ENCODE assay signal across 21 mouse cellular contexts in genomic region chr13:49536946-49537345, GRCm38 (mm10). TPM values are rescaled to one million over a fixed set of nuclear protein-coding genes. Genes with fewer than 3 reads are reported as not detected.
"Had no signal": no experiment of that assay in that cellular context is flagged by ENCODE, and none has a peak within 500 bp of the region (broad histone marks: within the 10 kb centered on the region; RNA-seq: fewer than 3 reads in every experiment).

No protein-coding gene starts in this region.

- H3K4me1 ChIP-seq: liver, embryonic 13.5 days had no signal

- H3K27me3 ChIP-seq: liver, embryonic 13.5 days had no signal

- DNase-seq: kidney, adult 18-20 months; kidney, adult 9 months; kidney, postnatal 14 days; kidney, postnatal 4 days; liver, embryonic 13.5 days; lung, adult 2 months; lung, postnatal 14 days; lung, postnatal 4 days; midbrain, embryonic 14.5 days; right cerebral cortex, adult 18-20 months; right cerebral cortex, postnatal 14 days; right cerebral cortex, postnatal 4 days; thymus, adult 2 months; thymus, postnatal 14 days; thymus, postnatal 4 days had no signal

- H3K4me3 ChIP-seq: left cerebral cortex, adult 2 months; liver, embryonic 13.5 days had no signal

- H3K36me3 ChIP-seq: liver, embryonic 13.5 days had no signal

- H3K27ac ChIP-seq: left cerebral cortex, adult 2 months; liver, embryonic 13.5 days; stomach, postnatal 0 days had no signal

RNA-seq across cellular contexts. Expression of gene Aspn, which starts 7.3 kb away (rescaled TPM):
- total RNA-seq: megakaryocyte progenitor cell, adult 5-6 weeks; megakaryocyte-erythroid progenitor cell, adult 5-6 weeks had no signal
- polyA plus RNA-seq: liver, adult 2 months; neural tube, embryonic 11.5 days had no signal

RNA-seq across cellular contexts. Expression of gene Ecm2, which starts 32.3 kb away (rescaled TPM):
- total RNA-seq: megakaryocyte-erythroid progenitor cell, adult 5-6 weeks had no signal

RNA-seq across cellular contexts. Expression of gene Tes3-ps, which starts 43.8 kb away (rescaled TPM):
- polyA plus RNA-seq: lung, adult 2 months; thymus, adult 2 months had no signal

RNA-seq across cellular contexts. Expression of gene Omd, which starts 45.3 kb away (rescaled TPM):
- polyA plus RNA-seq: liver, adult 2 months; thymus, adult 2 months had no signal
